Mouse (Mus musculus) intestine, postnatal 0 days (tissue): Measurements from ENCODE around the gene Ankrd44. TPM values are rescaled to one million over a fixed set of nuclear protein-coding genes. Genes with fewer than 3 reads are reported as not detected.

ENCODE experiments used
- ATAC-seq: fragments of 200-750 bp; cut with Nextera tagmentation; 2 replicates; pipeline ENCODE4 v1.8.0; 2017; ENCODE audit warnings: mild to moderate bottlenecking, moderate TSS enrichment, moderate library complexity
- H3K27ac ChIP-seq: fragments of 300-500 bp; sonication (generic); 2 replicates; pipeline ENCODE4 v1.5.1; 2014; ENCODE audit warnings: mild to moderate bottlenecking, low read depth, low read length, moderate library complexity
- H3K27me3 ChIP-seq: fragments of 300-500 bp; sonication (generic); replicated peaks from 2 replicates; pipeline ENCODE4 v1.6.1; 2014; ENCODE audit warnings: low read length, mixed read lengths; ENCODE audit not compliant: control insufficient read depth, insufficient read depth
- H3K36me3 ChIP-seq: fragments of 300-500 bp; sonication (generic); 2 replicates; pipeline ENCODE4 v1.6.1; 2014; ENCODE audit warnings: mild to moderate bottlenecking, moderate library complexity; ENCODE audit not compliant: control insufficient read depth, insufficient read depth
- H3K4me1 ChIP-seq: fragments of 300-500 bp; sonication (generic); replicated peaks from 2 replicates; pipeline ENCODE4 v1.6.1; 2014; ENCODE audit warnings: antibody characterized with exemption, low read length, mixed read lengths; ENCODE audit not compliant: control insufficient read depth, insufficient read depth
- H3K4me2 ChIP-seq: fragments of 300-500 bp; sonication (generic); replicated peaks from 2 replicates; pipeline ENCODE4 v1.6.1; 2014; ENCODE audit warnings: low read depth, mild to moderate bottlenecking, moderate library complexity
- H3K4me3 ChIP-seq: fragments of 300-500 bp; sonication (generic); 2 replicates; pipeline ENCODE4 v1.5.1; 2014; ENCODE audit warnings: low read depth, low read length
- H3K9ac ChIP-seq: fragments of 300-500 bp; sonication (generic); 2 replicates; pipeline ENCODE4 v1.6.1; 2014; ENCODE audit warnings: mild to moderate bottlenecking, low read depth, low read length
- H3K9me3 ChIP-seq: fragments of 300-500 bp; sonication (generic); 2 replicates; pipeline ENCODE4 v1.6.1; 2016; ENCODE audit warnings: mixed run types; ENCODE audit not compliant: control insufficient read depth
- CTCF ChIP-seq: sonication (generic); IDR thresholded peaks from 2 replicates; pipeline ENCODE4 v1.5.1; 2016; ENCODE audit warnings: low read depth, mild to moderate bottlenecking, control low read depth, antibody characterized with exemption, moderate library complexity
- WGBS: fragments of 180-500 bp; shearing (Covaris S2); extraction: QIAGEN DNeasy Blood & Tissue Kit; methylation state at CpG from one replicate; pipeline ENCODE4 v1.1.7; 2014; 5-methylcytosine and 5-hydroxymethylcytosine counted together
- microRNA-seq: library from miRNA; unstranded; fragments of <30 nt; microRNA quantifications from one replicate; pipeline ENCODE4, GENCODE M21; 2016
- polyA plus RNA-seq: library from polyadenylated mRNA; unstranded; fragments of >200 nt; fragmentation: Nextera tagmentation; extraction: Ambion mirVana; gene quantifications from 2 replicates; pipeline ENCODE4 v1.2.1, GENCODE M21; 2015

Ankrd44 gene
- polyA plus RNA-seq, 1 experiment from 2014 or later, result 5.5 TPM

- no peak overlapping the region for H3K4me2 ChIP-seq
- no peak for TF ChIP-seq CTCF
- no peaks in the 10 kb centered on the region for H3K4me1 ChIP-seq
- no peaks in the 10 kb centered on the region for H3K9me3 ChIP-seq
- peak overlapping the region; percentile 82 for H3K27ac ChIP-seq
- H3K27me3 ChIP-seq, result no peaks in the 10 kb centered on the region
- ATAC-seq, result peak; percentile 86
- 44% methylated on average over 1 of the region's 1 CpGs for WGBS
- no peaks in the 10 kb centered on the region for H3K36me3 ChIP-seq
- no peak overlapping the region for H3K4me3 ChIP-seq
- H3K9ac ChIP-seq, result no peak overlapping the region
Observed at GRCm38 (mm10) chr1:54600275-54600674, 325.9 kb downstream of the Ankrd44 start.

- no peaks in the 10 kb centered on the region for H3K36me3 ChIP-seq
- no peak for TF ChIP-seq CTCF
- no peak overlapping the region for H3K9ac ChIP-seq
- no peaks in the 10 kb centered on the region for H3K9me3 ChIP-seq
- H3K4me2 ChIP-seq, result no peak overlapping the region
- no peaks in the 10 kb centered on the region for H3K4me1 ChIP-seq
- H3K27me3 ChIP-seq, result no peaks in the 10 kb centered on the region
- no peak overlapping the region for H3K4me3 ChIP-seq
- H3K27ac ChIP-seq, result no peak overlapping the region
- 64% methylated on average over 4 of the region's 4 CpGs for WGBS
- no peak for ATAC-seq
Observed at GRCm38 (mm10) chr1:54597594-54598217, 328.5 kb downstream of the Ankrd44 start.

- H3K9me3 ChIP-seq, result no peaks in the 10 kb centered on the region
- H3K9ac ChIP-seq, result no peak overlapping the region
- no peaks in the 10 kb centered on the region for H3K36me3 ChIP-seq
- H3K27me3 ChIP-seq, result no peaks in the 10 kb centered on the region
- no peak overlapping the region for H3K27ac ChIP-seq
- H3K4me2 ChIP-seq, result no peak overlapping the region
- 82% methylated on average over 2 of the region's 2 CpGs for WGBS
- ATAC-seq, result no peak
- TF ChIP-seq CTCF, result no peak
- H3K4me3 ChIP-seq, result no peak overlapping the region
- H3K4me1 ChIP-seq, result no peaks in the 10 kb centered on the region
Observed at GRCm38 (mm10) chr1:54596151-54596550, 330.0 kb downstream of the Ankrd44 start.

Small RNAs within 50 kb of the gene (microRNA-seq; reads per million reads assigned to microRNA genes)
- gene Gm24053, result not detected

Other genes with a start within 250 kb of the Ankrd44 start
- gene Sf3b1, start 101.1 kb upstream of the Ankrd44 start, polyA plus RNA-seq, result 146 and 149 TPM in 2 replicates
- 25.8 and 29.7 TPM in 2 replicates for gene Coq10b, start 126.4 kb upstream of the Ankrd44 start, polyA plus RNA-seq
- 395 and 427 TPM in 2 replicates for gene Hspe1, start 161.7 kb upstream of the Ankrd44 start, polyA plus RNA-seq
- gene Hspd1, start 161.9 kb upstream of the Ankrd44 start, polyA plus RNA-seq, result 163 and 164 TPM in 2 replicates
- gene Mob4, start 204.8 kb upstream of the Ankrd44 start, polyA plus RNA-seq, result 87.1 and 95.3 TPM in 2 replicates